Mouse (Mus musculus) left cerebral cortex, postnatal 10 days (tissue): Measurements from ENCODE around the gene Phf21a. TPM values are rescaled to one million over a fixed set of nuclear protein-coding genes. Genes with fewer than 3 reads are reported as not detected.

ENCODE experiments used
- DNase-seq, 2 experiments: peaks; one replicate each; pipeline ENCODE4 v3.0.0; 2021 to 2022; ENCODE audit warnings: low spot score in 2 of 2, mixed read lengths in 1 of 2; ENCODE audit errors: extremely low spot score in 1 of 2
- intact Hi-C: fragments of 180-260 bp; cut with DNase I; formaldehyde crosslinking; loops from one replicate; pipeline ENCODE4 v1.15.1; 2025
- total RNA-seq, 2 experiments: library from RNA; stranded (reverse); gene quantifications; 2 replicates each; pipeline ENCODE4 v1.2.3; 2021

The Phf21a gene
- total RNA-seq, 2 experiments from 2014 or later: 67.0 to 73.3 TPM

DNA sequence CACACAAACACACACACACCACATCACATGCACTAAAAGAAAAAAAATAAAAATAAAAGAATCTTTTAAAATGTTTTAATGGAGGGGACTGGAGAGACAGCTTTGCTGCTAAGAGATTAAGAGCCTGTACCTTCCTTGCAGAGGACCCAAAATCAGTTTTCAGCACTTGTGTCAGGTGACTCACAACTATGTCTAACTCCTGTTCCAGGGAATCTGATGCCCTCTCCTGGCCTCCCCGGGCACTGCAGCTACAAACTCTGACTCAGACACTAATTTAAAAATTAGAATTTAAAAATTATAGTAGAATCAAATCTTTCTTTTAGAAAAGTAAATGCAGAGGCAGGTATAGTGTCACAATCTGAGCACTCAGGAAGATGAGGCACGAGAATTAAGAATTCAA lies 229.8 kb downstream of the Phf21a start:
- no peak for DNase-seq
- intact Hi-C loops: no loop called here

- DNase-seq: no peak
- intact Hi-C loops: no loop called here
These were observed 232.8 kb downstream of the Phf21a start for GRCm38 (mm10) chr2:92325676-92326075.

DNA sequence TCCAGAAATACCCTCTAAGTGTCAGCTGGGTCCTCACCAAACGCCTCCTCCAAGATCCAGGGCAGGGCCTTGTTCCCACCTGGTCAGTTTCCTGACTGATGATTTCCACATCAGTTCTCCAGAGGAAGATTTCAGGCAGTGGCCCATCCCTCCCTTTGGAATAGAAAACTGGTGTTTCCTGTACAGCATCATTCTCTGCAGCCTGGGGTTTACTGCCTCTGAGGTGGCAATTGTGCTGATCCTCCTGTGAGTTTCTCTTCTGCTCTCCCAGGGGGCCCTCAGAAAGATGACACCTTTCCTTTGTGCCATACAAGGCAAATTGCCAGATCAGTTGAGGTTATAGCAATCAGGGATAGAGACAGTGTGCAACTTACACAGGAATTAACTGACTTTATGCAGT lies 233.3 kb downstream of the Phf21a start:
- DNase-seq: no peak
- intact Hi-C loops: no loop called here

DNA sequence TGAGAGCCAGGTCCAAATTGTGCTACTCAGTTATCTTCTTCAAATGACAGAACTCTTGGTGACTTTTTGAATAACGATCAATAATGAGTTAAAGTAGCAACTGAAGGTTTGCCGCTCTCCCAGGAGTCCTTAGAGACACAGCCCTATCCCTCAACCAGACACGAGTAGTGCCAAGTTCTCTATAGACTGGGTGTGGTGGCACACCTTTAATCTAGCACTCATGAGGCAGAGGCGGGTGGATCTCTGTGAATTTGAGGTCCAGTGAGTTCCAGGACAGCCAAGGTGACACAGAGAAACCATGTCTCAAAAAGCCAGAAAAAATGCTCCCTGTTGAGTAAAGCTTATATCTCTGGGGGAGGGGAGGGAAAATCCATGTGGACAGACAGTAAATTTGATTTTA lies 234.7 kb downstream of the Phf21a start:
- DNase-seq: no peak
- intact Hi-C loops: no loop called here

GRCm38 (mm10) chr2:92328206-92328605 lies 235.3 kb downstream of the Phf21a start:
- no peak for DNase-seq
- intact Hi-C loops: loop anchor here (2.0 kb wide), 1 partner anchor 271 kb away; no protein-coding TSS in a partner anchor

GRCm38 (mm10) chr2:92330840-92331239 lies 237.9 kb downstream of the Phf21a start:
- intact Hi-C loops: loop anchor here (2.0 to 10.0 kb wide), 2 partner anchors 32 to 346 kb away; no protein-coding TSS in a partner anchor
- peak in 1 of 2 experiments; percentile 46 for DNase-seq

DNA sequence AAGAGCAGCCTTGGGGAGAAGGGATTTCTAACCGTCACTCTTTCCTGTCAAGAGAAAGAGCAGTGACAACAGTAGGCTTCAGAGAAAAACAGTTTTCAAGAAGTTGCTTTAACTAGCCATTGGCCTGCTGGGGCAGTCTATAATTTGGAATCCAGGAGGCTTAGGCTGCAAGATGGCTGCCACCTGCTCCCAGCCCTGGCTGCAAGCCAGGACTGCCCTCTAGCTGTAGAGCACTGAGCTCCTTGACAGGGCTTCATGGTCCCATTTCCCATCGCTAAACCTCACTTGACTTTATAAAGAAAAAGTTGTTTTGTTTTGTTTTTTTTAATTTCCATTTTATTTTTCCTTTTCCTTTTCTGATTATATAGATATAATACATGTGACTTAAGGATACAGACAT lies 238.5 kb downstream of the Phf21a start:
- intact Hi-C loops: loop anchor here (2.0 to 10.0 kb wide), 2 partner anchors 33 to 347 kb away; no protein-coding TSS in a partner anchor
- peak in 1 of 2 experiments; percentile 32 for DNase-seq

DNA sequence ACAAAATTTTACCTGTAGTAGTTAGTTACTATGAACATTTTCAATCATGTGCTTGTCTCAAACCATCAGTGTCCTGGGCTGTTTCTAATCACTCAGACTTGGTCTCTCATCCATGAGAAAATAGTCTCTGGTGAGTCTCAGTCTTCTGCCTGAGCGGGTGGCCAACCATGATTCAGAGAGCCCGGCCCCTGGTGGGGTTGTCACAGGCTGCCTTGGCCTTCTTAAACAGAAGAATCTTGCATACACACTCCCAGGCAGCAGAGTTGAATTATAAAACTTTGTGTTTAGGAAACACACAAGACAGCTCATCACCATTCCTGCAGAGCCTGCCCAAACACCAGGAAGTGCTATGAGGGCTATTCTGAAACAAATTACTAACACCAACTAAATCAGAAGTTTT lies 239.0 kb downstream of the Phf21a start:
- DNase-seq: no peak
- intact Hi-C loops: loop anchor here (2.0 to 10.0 kb wide), 2 partner anchors 33 to 347 kb away; no protein-coding TSS in a partner anchor

DNA sequence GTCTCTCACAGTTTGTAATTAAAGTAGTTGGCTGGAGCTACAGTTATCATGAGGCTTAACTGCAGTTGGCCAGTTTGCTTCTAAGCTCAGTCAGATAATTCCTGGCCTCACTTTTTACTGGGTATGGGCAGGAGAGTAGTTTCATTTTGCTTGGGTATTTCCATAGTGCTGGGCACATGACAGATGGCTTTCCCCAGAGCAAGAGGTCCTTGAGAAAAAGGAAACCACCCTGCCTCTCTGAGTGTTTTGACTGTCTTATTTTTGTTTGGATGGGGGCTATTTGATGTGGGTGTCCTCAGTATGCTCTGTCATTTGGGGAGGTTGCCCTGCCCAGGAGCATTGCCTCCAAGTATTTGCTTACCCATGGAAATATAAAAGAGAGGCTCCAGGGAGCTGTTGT lies 249.5 kb downstream of the Phf21a start:
- intact Hi-C loops: no loop called here
- DNase-seq: no peak

GRCm38 (mm10) chr2:92347191-92347590 lies 254.3 kb downstream of the Phf21a start:
- DNase-seq: no peak
- intact Hi-C loops: no loop called here

- DNase-seq: no peak
- intact Hi-C loops: no loop called here
These were observed 256.9 kb downstream of the Phf21a start for GRCm38 (mm10) chr2:92349589-92350425.

GRCm38 (mm10) chr2:92350686-92351085 lies 257.8 kb downstream of the Phf21a start:
- DNase-seq: no peak

DNA sequence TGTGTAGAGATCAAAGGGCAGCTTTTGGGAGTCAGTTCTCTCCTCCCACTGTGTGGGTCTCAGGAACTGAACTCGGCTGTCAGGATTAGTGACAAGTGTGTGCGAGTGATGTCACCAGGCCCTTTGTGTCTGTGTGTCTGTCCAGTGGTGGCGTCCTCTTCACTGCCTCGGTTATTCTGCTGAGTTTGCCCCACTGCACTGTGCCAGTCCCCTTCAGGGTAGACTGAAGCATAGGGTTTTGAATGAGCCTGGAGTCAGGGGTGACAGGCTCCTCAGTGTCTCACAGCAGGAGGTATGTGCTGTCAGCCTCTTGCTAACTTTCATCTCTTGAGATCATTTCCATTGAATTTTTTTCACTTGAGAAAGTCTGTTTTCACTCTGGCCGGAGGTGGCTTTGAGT lies 260.5 kb downstream of the Phf21a start:
- intact Hi-C loops: no loop called here

More at GRCm38 (mm10) chr2:92350686-92351085, 257.8 kb downstream of the Phf21a start:
- intact Hi-C loops: no loop called here

DNA sequence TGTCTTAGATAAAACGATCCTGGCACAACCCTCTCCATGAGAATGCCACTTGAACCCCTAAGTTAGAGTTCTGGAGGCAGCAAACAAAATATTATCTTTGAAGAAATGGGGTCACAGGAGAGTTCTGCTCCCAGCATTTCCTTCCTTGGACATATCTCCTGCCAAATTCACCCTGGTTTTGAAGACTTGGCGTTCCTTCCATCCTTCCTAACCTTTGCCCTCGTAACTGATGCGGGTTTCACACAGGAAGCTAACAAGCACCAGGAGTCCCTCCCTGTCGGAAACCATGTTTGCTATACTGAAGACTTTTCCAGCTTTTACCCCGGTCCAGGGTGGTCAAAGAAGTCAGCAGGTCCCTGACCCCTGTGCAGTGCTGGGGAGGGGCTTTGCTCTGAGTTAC lies 261.3 kb downstream of the Phf21a start:
- intact Hi-C loops: no loop called here
- DNase-seq: no peak

More for the DNA sequence above, 260.5 kb downstream of the Phf21a start:
- DNase-seq: no peak

DNA sequence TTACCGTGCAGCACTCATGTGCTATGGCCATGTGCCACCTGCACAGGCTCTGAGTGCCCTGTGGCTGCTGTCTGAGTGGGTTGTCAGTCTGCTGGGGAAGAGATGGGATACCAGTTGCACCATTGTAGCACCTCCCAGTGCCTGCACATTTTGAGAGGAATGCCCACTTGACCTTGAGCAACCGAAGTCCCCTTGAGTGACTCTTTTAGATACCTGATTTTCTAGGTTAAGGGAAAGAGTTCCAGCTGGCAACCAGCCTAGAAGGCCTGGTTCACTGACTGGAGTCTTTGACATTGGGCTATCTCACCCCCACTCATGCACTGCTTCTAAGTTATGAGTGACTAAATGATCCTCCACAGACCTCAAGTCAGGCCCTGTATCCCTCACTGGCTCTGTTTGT lies 266.4 kb downstream of the Phf21a start:
- intact Hi-C loops: no loop called here

GRCm38 (mm10) chr2:92360186-92360823 lies 267.4 kb downstream of the Phf21a start:
- DNase-seq: no peak
- intact Hi-C loops: no loop called here

More for the DNA sequence above, 266.4 kb downstream of the Phf21a start:
- DNase-seq: no peak

DNA sequence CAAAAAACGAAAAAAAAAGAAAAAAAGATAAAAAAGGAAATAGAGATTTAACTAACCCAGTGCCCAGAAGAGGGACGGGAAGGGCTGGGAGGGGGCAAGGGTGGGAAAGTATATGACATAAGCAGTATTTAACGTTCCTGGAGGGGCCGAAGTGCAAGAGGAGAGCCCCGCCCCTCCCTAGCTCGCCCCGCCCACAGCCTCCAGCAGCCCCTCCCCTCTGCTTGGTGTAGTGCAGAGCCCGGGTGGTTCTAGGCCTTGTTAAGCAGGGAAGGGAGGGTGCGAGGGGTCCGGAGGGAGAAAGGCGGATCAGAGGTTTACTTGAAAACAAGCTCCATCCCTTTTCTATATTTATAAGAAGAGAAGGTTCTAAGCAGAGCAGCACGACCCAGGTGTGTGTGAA lies 268.0 kb downstream of the Phf21a start:
- intact Hi-C loops: no loop called here
- no peak for DNase-seq

GRCm38 (mm10) chr2:92361795-92362194 lies 268.9 kb downstream of the Phf21a start:
- intact Hi-C loops: no loop called here
- no peak for DNase-seq

DNA sequence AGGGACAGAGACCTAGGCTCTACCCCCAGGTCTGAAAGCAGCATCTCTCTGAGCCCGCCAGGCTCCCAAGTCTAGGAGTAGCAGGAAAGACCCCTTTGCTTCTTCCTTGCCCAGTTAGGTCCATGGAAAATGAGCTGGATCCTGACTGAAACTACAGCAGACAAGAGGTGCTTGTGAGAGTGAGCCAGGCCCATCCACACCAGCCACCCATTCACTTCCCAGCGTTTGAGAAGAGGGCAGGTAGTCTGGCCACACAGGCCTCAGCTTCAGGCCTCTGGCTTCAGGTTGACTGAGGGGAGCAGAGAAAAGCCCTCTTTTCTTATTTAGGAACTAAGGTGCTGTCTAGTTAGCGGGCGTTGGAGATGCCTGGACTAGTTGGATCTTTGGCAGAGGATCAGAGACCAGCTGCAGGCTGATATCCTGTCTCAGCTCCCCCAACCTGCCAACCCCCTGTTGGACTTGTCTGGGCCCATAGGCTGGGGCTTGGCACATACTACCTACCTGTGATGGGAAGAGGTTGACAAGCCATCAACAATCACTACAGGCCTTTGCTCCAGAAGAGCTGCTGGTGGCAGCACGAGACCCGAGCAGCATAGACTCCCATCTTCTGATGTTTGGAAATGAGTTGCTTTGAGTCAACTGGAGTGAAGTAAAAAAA lies 269.8 kb downstream of the Phf21a start:
- intact Hi-C loops: no loop called here
- DNase-seq: no peak
